Mouse (Mus musculus) cerebral cortex, adult 2 months (tissue): Measurements from ENCODE around the gene Rab9b.

Experiments
- WGBS: fragments of 180-500 bp; shearing (Covaris S2); methylation state at CpG from one replicate; pipeline ENCODE4 v1.1.7; 2018; 5-methylcytosine and 5-hydroxymethylcytosine counted together

The Rab9b gene

DNA sequence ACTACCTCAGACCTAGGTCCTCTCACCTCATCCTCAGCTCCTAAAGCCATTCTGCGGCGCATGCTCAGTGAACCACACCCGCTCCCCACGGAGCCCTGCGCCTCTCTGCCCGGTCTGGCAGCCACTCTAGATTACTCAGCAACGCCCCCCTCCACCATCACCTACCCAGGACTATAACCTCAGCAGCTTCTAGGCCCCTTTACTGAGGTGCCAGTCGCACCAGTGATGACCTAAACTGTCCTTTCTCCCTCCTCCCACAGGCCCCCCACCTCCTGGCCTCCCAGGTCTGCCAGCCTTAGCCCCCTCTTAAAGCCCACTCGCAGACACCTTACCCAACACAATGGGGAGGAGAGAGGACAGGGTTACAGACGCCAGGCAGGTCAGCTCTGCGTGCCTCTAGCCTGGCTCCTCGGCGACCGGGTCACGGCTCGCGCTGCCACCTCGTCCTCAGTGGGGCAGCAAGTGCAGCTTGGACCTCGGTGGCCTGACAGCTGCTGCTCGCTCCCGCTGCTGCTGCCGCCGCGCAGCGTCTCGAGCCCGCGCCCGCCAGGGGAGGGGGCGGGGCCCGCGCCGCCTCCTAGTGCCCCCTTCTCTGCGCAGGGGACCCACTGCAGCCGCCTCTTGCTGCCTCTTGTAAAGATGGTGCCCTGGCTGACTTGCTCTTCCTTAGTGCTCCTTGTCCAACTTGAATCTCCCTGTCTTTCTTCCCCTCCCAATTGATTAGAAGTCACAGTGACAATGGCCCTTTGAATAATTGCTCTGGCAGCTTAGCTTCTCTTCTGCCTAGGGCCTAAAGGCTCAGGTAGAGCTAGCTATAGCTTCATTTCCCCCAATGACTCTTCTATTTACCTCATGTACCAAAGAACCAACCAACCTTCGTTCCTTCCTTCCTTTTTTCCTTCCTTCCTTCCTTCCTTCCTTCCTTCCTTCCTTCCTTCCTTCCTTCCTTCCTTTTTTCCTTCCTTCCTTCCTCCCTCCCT, at the start of gene Rab9b:
Rab9b (minus strand) TSS at position 695 of the 980 bp plus-strand sequence.
- 8% methylated on average over 32 of the region's 36 CpGs for WGBS

DNA sequence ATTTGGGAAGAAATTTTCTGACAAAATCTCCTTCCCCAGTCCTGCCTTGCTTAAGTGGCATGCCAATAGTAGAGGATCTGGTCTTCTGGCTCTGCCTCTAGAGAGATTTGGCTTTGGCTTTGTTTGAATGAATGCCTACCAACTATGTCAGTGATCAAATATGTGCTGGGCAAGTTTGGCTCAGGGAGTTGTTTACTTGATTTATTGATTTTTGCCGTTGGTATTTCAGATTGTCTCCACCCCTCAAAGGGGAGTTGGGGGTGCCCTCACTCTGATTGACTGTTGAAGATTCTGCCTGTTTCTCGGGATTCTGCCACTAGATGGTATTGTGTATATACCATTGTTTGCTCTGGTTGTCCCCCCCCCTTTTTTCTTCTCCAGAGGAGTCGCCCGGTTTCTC, 35.8 kb upstream of the Rab9b start:
- 42% methylated on average over 4 of the region's 4 CpGs for WGBS

DNA sequence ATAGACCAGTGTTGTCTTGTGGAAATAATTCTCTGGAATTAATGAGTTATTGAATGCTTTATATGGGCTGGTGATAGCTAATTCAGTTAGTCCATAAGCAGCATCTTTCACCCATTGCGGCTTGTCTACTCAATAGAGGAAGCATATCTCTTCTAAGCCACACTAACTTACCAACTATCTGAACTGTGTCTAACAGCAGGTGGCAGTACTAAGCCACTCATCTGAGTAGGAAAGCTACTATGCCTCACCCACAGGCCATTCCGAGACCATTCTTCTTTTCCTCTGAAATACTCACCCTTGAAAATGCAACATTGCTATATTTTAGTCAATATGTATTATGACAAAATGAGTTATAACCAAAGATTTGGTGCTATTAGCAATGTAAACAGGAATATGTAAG, 27.2 kb upstream of the Rab9b start:
- WGBS, result 24% methylated on average over 2 of the region's 2 CpGs

DNA sequence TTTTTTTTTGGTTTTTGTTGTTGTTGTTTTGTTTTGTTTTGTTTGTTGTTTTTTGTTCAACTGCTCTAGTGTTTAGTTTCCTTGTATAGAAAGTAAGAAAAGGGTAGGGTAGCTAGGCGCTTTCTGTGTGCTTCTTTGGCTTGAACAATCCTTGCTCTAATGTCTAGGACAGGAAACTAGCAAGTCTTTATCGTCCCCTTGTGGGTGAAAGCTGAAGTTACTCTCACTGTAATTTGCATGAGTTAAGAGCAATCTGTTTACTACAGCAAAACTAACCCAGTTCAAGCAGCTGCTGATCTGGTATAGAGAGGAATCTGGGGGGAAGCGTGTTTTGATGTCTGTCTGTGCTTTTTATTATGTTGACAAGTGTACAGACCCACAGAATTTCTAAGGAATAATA, 18.3 kb downstream of the Rab9b start:
- 41% methylated on average over 3 of the region's 3 CpGs for WGBS

DNA sequence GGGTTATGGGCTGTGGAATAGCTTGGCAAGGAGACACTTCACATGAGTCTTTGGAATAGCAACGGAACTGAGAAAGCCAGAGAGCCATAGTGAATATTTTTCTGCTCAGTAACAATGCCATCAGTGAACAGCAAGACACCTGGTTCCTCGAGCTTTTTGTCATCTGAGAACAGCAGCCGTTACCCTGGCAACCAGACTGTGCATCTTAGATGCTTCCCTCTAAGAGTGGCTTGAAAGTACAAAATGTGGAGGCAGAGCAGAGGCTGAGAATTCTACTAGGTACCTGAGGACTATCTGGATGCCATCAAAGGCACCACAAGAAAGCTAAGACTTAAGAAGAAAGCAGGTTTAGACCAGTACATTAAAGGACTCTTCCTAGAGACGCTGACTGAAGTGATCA, 43.5 kb downstream of the Rab9b start:
- 51% methylated on average over 4 of the region's 4 CpGs for WGBS

DNA sequence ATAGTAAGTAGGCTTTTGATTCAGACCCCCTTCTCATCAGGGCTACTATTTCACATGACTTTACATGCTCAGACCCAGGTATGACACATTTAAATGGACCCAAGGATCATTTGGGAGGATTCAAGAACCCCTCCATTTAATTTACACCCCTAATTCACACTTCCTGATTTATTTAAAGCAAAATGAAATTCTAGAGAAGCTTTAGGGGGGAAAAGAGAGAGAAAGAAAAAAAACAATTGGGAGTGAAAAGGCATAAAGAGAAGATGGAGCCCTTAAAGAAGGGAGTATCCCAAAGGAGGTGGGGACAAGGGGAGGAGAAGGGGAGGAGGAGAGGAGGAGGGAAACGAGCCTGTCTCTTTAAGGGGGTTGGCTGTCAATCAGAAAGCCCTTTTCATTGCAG, 46.2 kb downstream of the Rab9b start, which contains the start of gene Plp1:
Plp1 (plus strand) TSS at position 301 of the 400 bp plus-strand sequence.
- 36% methylated on average over 1 of the region's 1 CpGs for WGBS

DNA sequence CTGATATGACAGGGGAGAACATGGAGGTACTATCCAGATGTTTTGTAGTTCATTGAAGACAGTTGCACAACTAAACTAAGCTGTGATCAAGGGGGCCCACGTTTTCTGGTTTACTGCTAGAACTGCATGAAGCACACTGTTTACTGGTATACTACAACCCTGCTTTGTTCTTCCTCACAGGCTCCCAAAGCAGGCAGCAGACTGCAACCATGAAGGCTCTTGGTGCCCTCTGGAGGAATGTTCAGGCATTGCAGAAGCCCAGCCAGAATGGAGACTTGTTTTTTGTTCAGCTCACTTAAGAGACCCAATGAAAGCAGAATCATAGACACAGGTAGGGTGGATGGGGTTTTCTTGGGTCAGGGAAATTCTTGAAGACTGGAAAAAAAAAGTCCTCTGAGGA, 48.3 kb downstream of the Rab9b start:
- 4% methylated on average over 1 of the region's 1 CpGs for WGBS

DNA sequence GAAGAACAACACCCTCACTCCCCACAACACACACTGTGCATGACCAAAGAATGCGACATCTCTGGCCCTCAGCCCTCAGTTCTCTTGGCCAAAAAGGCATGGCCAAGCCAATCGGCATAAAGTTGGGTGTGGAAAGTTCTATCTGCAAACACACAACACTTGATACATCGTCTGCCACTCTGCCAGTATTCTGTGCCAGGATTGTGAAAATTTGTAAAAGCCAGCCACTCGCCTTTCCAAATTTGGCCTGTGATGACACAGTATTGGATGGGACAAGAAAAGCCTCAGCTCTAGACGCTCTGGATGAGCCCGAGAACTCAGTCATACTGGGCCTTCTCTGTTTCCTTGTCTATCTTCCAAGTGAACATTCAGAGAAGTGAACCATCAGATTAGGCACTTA, 48.8 kb downstream of the Rab9b start:
- WGBS, result 62% methylated on average over 6 of the region's 6 CpGs
